ENCODE assay signal across 9 mouse cellular contexts in genomic region chr13:43231965-43232860, GRCm38 (mm10).
DNase-seq lines count a peak whose midpoint lies in the region; ATAC-seq and TF ChIP-seq lines count a peak whose summit lies in the region.
"Had no signal": no experiment of that assay in that cellular context is flagged by ENCODE, and none has a peak within 500 bp of the region (broad histone marks: within the 10 kb centered on the region; RNA-seq: fewer than 3 reads in every experiment).

No protein-coding gene starts in this region.

- TF ChIP-seq POLR2A in embryonic fibroblast, embryonic 13.5 days (IDR thresholded peaks at IDR 0.05; ENCODE audit: low read depth, low read length): no peak

- TF ChIP-seq CTCF in embryonic fibroblast, embryonic 13.5 days (IDR thresholded peaks at IDR 0.05; ENCODE audit: borderline replicate concordance, insufficient read depth, low read length): no peak

- H3K4me1 ChIP-seq in midbrain, embryonic 10.5 days: peaks cover 38% of the 10 kb centered on the region
- peaks cover 42% of the 10 kb centered on the region for H3K4me1 ChIP-seq in midbrain, embryonic 13.5 days (replicated peaks)
- H3K4me1 ChIP-seq in embryonic fibroblast, embryonic 13.5 days (ENCODE audit: control insufficient read depth, insufficient read depth, low read length): peaks cover 18% of the 10 kb centered on the region

- no peak overlapping the region for H3K4me3 ChIP-seq in midbrain, embryonic 10.5 days
- no peak overlapping the region for H3K4me3 ChIP-seq in midbrain, embryonic 13.5 days (replicated peaks)
- H3K4me3 ChIP-seq in embryonic fibroblast, embryonic 13.5 days (ENCODE audit: insufficient read depth, low read length): no peak overlapping the region
- H3K4me3 ChIP-seq: megakaryocyte, embryonic 14.5 days had no signal

- peak overlapping the region; percentile 49 for H3K27ac ChIP-seq in midbrain, embryonic 10.5 days (replicated peaks)
- no peak overlapping the region for H3K27ac ChIP-seq in midbrain, embryonic 13.5 days
- H3K27ac ChIP-seq in embryonic fibroblast, embryonic 13.5 days (ENCODE audit: insufficient read depth, low read length): peak overlapping the region; percentile 79

- no peak overlapping the region for H3K9ac ChIP-seq in midbrain, embryonic 13.5 days (replicated peaks)

- no peaks in the 10 kb centered on the region for H3K9me3 ChIP-seq in midbrain, embryonic 10.5 days (replicated peaks)
- H3K9me3 ChIP-seq in midbrain, embryonic 13.5 days: no peaks in the 10 kb centered on the region
- H3K9me3 ChIP-seq: megakaryocyte, embryonic 14.5 days had no signal

- H3K4me2 ChIP-seq in midbrain, embryonic 13.5 days (replicated peaks): no peak overlapping the region

- 61% methylated on average over 13 of the region's 13 CpGs for WGBS in midbrain, embryonic 10.5 days
- 55% methylated on average over 13 of the region's 13 CpGs for WGBS in midbrain, embryonic 13.5 days

- no peak for DNase-seq in midbrain, embryonic 10.5 days (ENCODE audit: low spot score)
- DNase-seq in heart, postnatal 4 days: peak; percentile 86
- DNase-seq in liver: peak; percentile 44
- peak; percentile 33 for DNase-seq in ovary, postnatal 36 days (ENCODE audit: low spot score)
- no peak for DNase-seq in right cerebral cortex, adult 2 months (ENCODE audit: low spot score in 2 of 2)

- H3K27me3 ChIP-seq in midbrain, embryonic 10.5 days (ENCODE audit: low read depth, poor library complexity, severe bottlenecking): no peaks in the 10 kb centered on the region
- no peaks in the 10 kb centered on the region for H3K27me3 ChIP-seq in midbrain, embryonic 13.5 days
- H3K27me3 ChIP-seq: megakaryocyte, embryonic 14.5 days had no signal

- no peak for ATAC-seq in midbrain, embryonic 13.5 days
- ATAC-seq in inflammation-experienced regulatory T-cells, adult 6 months: no peak

- H3K36me3 ChIP-seq in midbrain, embryonic 10.5 days: no peaks in the 10 kb centered on the region
- no peaks in the 10 kb centered on the region for H3K36me3 ChIP-seq in midbrain, embryonic 13.5 days

Comparison
In these comparisons a context has a peak if more than half of its experiments do, and no peak if none do; other contexts are left out.
1. DNase-seq: peak in heart, postnatal 4 days (single experiment), liver (single experiment) and ovary, postnatal 36 days (single experiment); none in midbrain, embryonic 10.5 days (single experiment) and right cerebral cortex, adult 2 months (0 of 2).